ENCODE assay signal across 8 mouse cellular contexts in the genomic region with DNA sequence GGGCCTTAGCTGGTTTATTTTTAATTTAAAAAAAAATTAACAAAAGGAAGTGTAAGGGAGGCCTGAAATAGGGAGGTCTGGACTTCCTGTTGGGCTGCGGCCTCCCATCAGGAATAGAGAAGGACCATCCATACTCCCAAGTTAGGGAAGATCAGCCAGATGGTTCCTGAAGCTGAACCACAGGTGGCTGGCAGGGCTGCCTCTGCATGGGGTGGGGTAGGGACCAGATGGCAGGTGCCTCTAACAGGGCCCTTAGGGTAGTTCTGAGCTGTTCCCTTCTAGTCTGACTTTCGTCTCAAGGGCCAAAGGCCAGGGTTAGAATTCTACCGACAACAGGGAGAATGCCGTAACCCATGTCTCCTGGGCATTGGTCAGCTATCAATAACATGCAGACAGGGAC. TPM values are rescaled to one million over a fixed set of nuclear protein-coding genes. Genes with fewer than 3 reads are reported as not detected.
DNase-seq lines count a peak whose midpoint lies in the region; ATAC-seq and TF ChIP-seq lines count a peak whose summit lies in the region.

No protein-coding gene starts in this region.

- ATAC-seq in limb, embryonic 11.5 days (ENCODE audit: insufficient number of reproducible peaks, low FRiP score, low TSS enrichment, low read depth): no peak
- no peak for ATAC-seq in erythroid progenitor cell, adult 5-6 weeks (replicated peaks; ENCODE audit: low FRiP score, poor library complexity, severe bottlenecking)

- H3K4me3 ChIP-seq in heart, adult 2 months: peak overlapping the region; percentile 79
- no peak overlapping the region for H3K4me3 ChIP-seq in C2C12 (ENCODE audit: insufficient read depth, poor library complexity, severe bottlenecking)
- peak overlapping the region; percentile 67 for H3K4me3 ChIP-seq in embryonic facial prominence, embryonic 10.5 days
- no peak overlapping the region for H3K4me3 ChIP-seq in limb, embryonic 11.5 days (ENCODE audit: low read depth, low read length)

- no peak for TF ChIP-seq POLR2A in heart, adult 2 months (IDR thresholded peaks at IDR 0.05; ENCODE audit: insufficient read depth, low read depth, low read length)

- TF ChIP-seq CTCF in heart, adult 2 months (IDR thresholded peaks at IDR 0.05): no peak
- TF ChIP-seq CTCF in C2C12 (IDR thresholded peaks at IDR 0.05; ENCODE audit: control insufficient read depth, insufficient read depth, insufficient read length): no peak

- peak overlapping the region; percentile 31 for H3K9ac ChIP-seq in heart, adult 2 months (ENCODE audit: low read depth, low read length)
- no peak overlapping the region for H3K9ac ChIP-seq in limb, embryonic 11.5 days (ENCODE audit: low read length)

- H3K4me2 ChIP-seq in limb, embryonic 11.5 days (ENCODE audit: low read depth, severe bottlenecking): 0 out of 2 replicates have a peak overlapping the region, but pooled peaks have one; percentile 12

- DNase-seq in heart, adult 2 months: peak in 1 of 2 experiments; percentile 40
- no peak for DNase-seq in heart, postnatal 36 days
- no peak for DNase-seq in embryonic facial prominence, embryonic 10.5 days (ENCODE audit: low spot score)
- no peak for DNase-seq in limb, embryonic 11.5 days (ENCODE audit: low spot score)
- no peak for DNase-seq in urinary bladder, adult 2 months (ENCODE audit: low spot score)
- no peak for DNase-seq in spleen, postnatal 10 days (ENCODE audit: low spot score in 2 of 2)

- 54% methylated on average over 4 of the region's 4 CpGs for WGBS in heart, adult 2 months
- WGBS in embryonic facial prominence, embryonic 10.5 days: 72% methylated on average over 4 of the region's 4 CpGs
- WGBS in limb, embryonic 11.5 days: 72% methylated on average over 4 of the region's 4 CpGs

- H3K79me2 ChIP-seq in heart, adult 2 months (replicated peaks; ENCODE audit: control insufficient read depth, insufficient read depth, low read length): no peaks in the 10 kb centered on the region
- H3K79me2 ChIP-seq in C2C12 (ENCODE audit: control insufficient read depth, insufficient read depth): no peaks in the 10 kb centered on the region

- H3K36me3 ChIP-seq in heart, adult 2 months (ENCODE audit: control insufficient read depth, insufficient read depth, low read length): no peaks in the 10 kb centered on the region; the same call in 1 of the 2 replicates
- peaks cover 19% of the 10 kb centered on the region for H3K36me3 ChIP-seq in C2C12 (ENCODE audit: control insufficient read depth, insufficient read depth)
- H3K36me3 ChIP-seq in embryonic facial prominence, embryonic 10.5 days (replicated peaks): peaks cover 17% of the 10 kb centered on the region
- H3K36me3 ChIP-seq in limb, embryonic 11.5 days (ENCODE audit: control insufficient read depth, insufficient read depth, low read length): no peaks in the 10 kb centered on the region

- intact Hi-C loops in heart, adult 2 months (cut with DNase I): loop anchor here (5.0 to 10.0 kb wide), 2 partner anchors 132 to 171 kb away; a partner anchor contains a TSS
- intact Hi-C loops in heart, postnatal 36 days (cut with DNase I): loop anchor here (2.0 kb wide), 1 partner anchor 19 kb away; no protein-coding TSS in a partner anchor

- no peaks in the 10 kb centered on the region for H3K79me3 ChIP-seq in C2C12 (ENCODE audit: low read depth)

- peak overlapping the region; percentile 81 for H3K27ac ChIP-seq in heart, adult 2 months
- H3K27ac ChIP-seq in embryonic facial prominence, embryonic 10.5 days (replicated peaks): no peak overlapping the region
- H3K27ac ChIP-seq in limb, embryonic 11.5 days (replicated peaks; ENCODE audit: low read depth, low read length): no peak overlapping the region

- TF ChIP-seq EP300 in heart, adult 2 months (IDR thresholded peaks at IDR 0.05; ENCODE audit: insufficient read depth, low read depth, low read length): no peak

- H3K9me3 ChIP-seq in embryonic facial prominence, embryonic 10.5 days: no peaks in the 10 kb centered on the region
- H3K9me3 ChIP-seq in limb, embryonic 11.5 days (ENCODE audit: control insufficient read depth, low read length): no peaks in the 10 kb centered on the region

- H3K4me1 ChIP-seq in heart, adult 2 months (ENCODE audit: control insufficient read depth, insufficient read depth, low read length): peaks cover 7% of the 10 kb centered on the region
- H3K4me1 ChIP-seq in embryonic facial prominence, embryonic 10.5 days: peaks cover 37% of the 10 kb centered on the region
- peaks cover 12% of the 10 kb centered on the region; the same call in 1 of the 2 replicates for H3K4me1 ChIP-seq in limb, embryonic 11.5 days (ENCODE audit: control insufficient read depth, insufficient read depth, low read length)

- H3ac ChIP-seq in C2C12 (ENCODE audit: control insufficient read depth, insufficient read length, low read depth): peak overlapping the region; percentile 24

- no peaks in the 10 kb centered on the region for H3K27me3 ChIP-seq in heart, adult 2 months (ENCODE audit: control insufficient read depth, insufficient read depth, low read length)
- H3K27me3 ChIP-seq in C2C12 (ENCODE audit: control insufficient read depth, insufficient read depth, insufficient read length): no peaks in the 10 kb centered on the region
- H3K27me3 ChIP-seq in embryonic facial prominence, embryonic 10.5 days (replicated peaks; ENCODE audit: low read depth, poor library complexity, severe bottlenecking): peaks cover 44% of the 10 kb centered on the region
- peaks cover 26% of the 10 kb centered on the region for H3K27me3 ChIP-seq in limb, embryonic 11.5 days (ENCODE audit: control insufficient read depth, insufficient read depth, low read length)

TF ChIP-seq in C2C12, 6 proteins besides CTCF, POLR2A, EP300 and RAD21:
- no peak for TF ChIP-seq CEBPB (IDR thresholded peaks at IDR 0.05; ENCODE audit: low read depth)
- TF ChIP-seq USF1 (IDR thresholded peaks at IDR 0.05; ENCODE audit: low read depth): no peak

RNA-seq across cellular contexts. Expression of a gene that starts 1.2 kb away (rescaled TPM):
- total RNA-seq in heart, adult 2 months (2021): 10 to 100 TPM; 41.7 to 42.8 TPM
- polyA plus RNA-seq in heart, adult 2 months (2012; rRNA removed): 67.8 and 78.3 TPM in 2 replicates
- total RNA-seq in heart, postnatal 36 days (2021): 10 to 100 TPM; 37.6 to 43.8 TPM
- polyA plus RNA-seq in C2C12 (2012; fragmentation: generic; extraction: Trizol): 77.0 TPM
- 39.3 and 50.2 TPM in 2 replicates for polyA plus RNA-seq in embryonic facial prominence, embryonic 10.5 days (2016; fragmentation: Nextera tagmentation; extraction: Ambion mirVana)
- polyA plus RNA-seq in limb, embryonic 11.5 days (2014; fragmentation: Nextera tagmentation; extraction: Ambion mirVana): 53.0 and 54.6 TPM in 2 replicates
- 321 and 348 TPM in 2 replicates for polyA plus RNA-seq in urinary bladder, adult 2 months (2012; rRNA removed)
- total RNA-seq in erythroid progenitor cell, adult 5-6 weeks (2015; ENCODE audit: low replicate concordance): 1.8 TPM in 1 of 2 replicates, not detected in the other
- 3.3 TPM in 1 of 2 replicates, not detected in the other for total RNA-seq in erythroid progenitor cell, adult 5-6 weeks (2017; ENCODE audit: low replicate concordance)

RNA-seq across cellular contexts. Expression of a gene that starts 11.0 kb away (rescaled TPM):
- 10 to 100 TPM; 23.4 to 23.6 TPM for total RNA-seq in heart, adult 2 months (2021)
- 20.1 and 22.2 TPM in 2 replicates for polyA plus RNA-seq in heart, adult 2 months (2012; rRNA removed)
- total RNA-seq in heart, postnatal 36 days (2021): 10 to 100 TPM; 15.7 to 25.8 TPM
- polyA plus RNA-seq in C2C12 (2012; fragmentation: generic; extraction: Trizol): 0.09 TPM
- polyA plus RNA-seq in embryonic facial prominence, embryonic 10.5 days (2016; fragmentation: Nextera tagmentation; extraction: Ambion mirVana): 0.13 and 0.25 TPM in 2 replicates
- polyA plus RNA-seq in limb, embryonic 11.5 days (2014; fragmentation: Nextera tagmentation; extraction: Ambion mirVana): 0.08 TPM in 1 of 2 replicates, not detected in the other
- polyA plus RNA-seq in urinary bladder, adult 2 months (2012; rRNA removed): 0.70 and 1.5 TPM in 2 replicates
- total RNA-seq in erythroid progenitor cell, adult 5-6 weeks (2015; ENCODE audit: low replicate concordance): 1.3 TPM in 1 of 2 replicates, not detected in the other
- total RNA-seq in erythroid progenitor cell, adult 5-6 weeks (2017; ENCODE audit: low replicate concordance): not detected in 2 replicates

RNA-seq across cellular contexts. Expression of a gene that starts 24.8 kb away (rescaled TPM):
- 100 to 1,000 TPM; 137 to 154 TPM for total RNA-seq in heart, adult 2 months (2021)
- polyA plus RNA-seq in heart, adult 2 months (2012; rRNA removed): 159 and 167 TPM in 2 replicates
- 100 to 1,000 TPM; 146 to 153 TPM for total RNA-seq in heart, postnatal 36 days (2021)
- polyA plus RNA-seq in C2C12 (2012; fragmentation: generic; extraction: Trizol): 45.9 TPM
- polyA plus RNA-seq in embryonic facial prominence, embryonic 10.5 days (2016; fragmentation: Nextera tagmentation; extraction: Ambion mirVana): 40.5 and 42.6 TPM in 2 replicates
- 38.8 TPM in 2 replicates for polyA plus RNA-seq in limb, embryonic 11.5 days (2014; fragmentation: Nextera tagmentation; extraction: Ambion mirVana)
- polyA plus RNA-seq in urinary bladder, adult 2 months (2012; rRNA removed): 371 and 680 TPM in 2 replicates
- 6.1 TPM in 1 of 2 replicates, not detected in the other for total RNA-seq in erythroid progenitor cell, adult 5-6 weeks (2015; ENCODE audit: low replicate concordance)
- 0.39 and 2.9 TPM in 2 replicates for total RNA-seq in erythroid progenitor cell, adult 5-6 weeks (2017; ENCODE audit: low replicate concordance)

RNA-seq across cellular contexts. Expression of a gene that starts 27.6 kb away (rescaled TPM):
- under 1 TPM in 1 of 2 experiments, not detected in 1; 0.09 TPM for total RNA-seq in heart, adult 2 months (2021)
- polyA plus RNA-seq in heart, adult 2 months (2012; rRNA removed): 0.23 and 0.25 TPM in 2 replicates
- total RNA-seq in heart, postnatal 36 days (2021): not detected
- 0.21 TPM for polyA plus RNA-seq in C2C12 (2012; fragmentation: generic; extraction: Trizol)
- 1.6 and 2.0 TPM in 2 replicates for polyA plus RNA-seq in embryonic facial prominence, embryonic 10.5 days (2016; fragmentation: Nextera tagmentation; extraction: Ambion mirVana)
- polyA plus RNA-seq in limb, embryonic 11.5 days (2014; fragmentation: Nextera tagmentation; extraction: Ambion mirVana): 0.75 and 0.76 TPM in 2 replicates
- 0.66 and 0.74 TPM in 2 replicates for polyA plus RNA-seq in urinary bladder, adult 2 months (2012; rRNA removed)
- total RNA-seq in erythroid progenitor cell, adult 5-6 weeks (2015; ENCODE audit: low replicate concordance): not detected in 2 replicates
- total RNA-seq in erythroid progenitor cell, adult 5-6 weeks (2017; ENCODE audit: low replicate concordance): not detected in 2 replicates

Comparison
In these comparisons a context has a peak if more than half of its experiments do, and no peak if none do; other contexts are left out.
1. H3K4me3 ChIP-seq: peak in heart, adult 2 months (single experiment) and embryonic facial prominence, embryonic 10.5 days (single experiment); none in C2C12 (single experiment) and limb, embryonic 11.5 days (single experiment).